Mouse (Mus musculus) CD4-positive naive resting alpha-beta T cell, adult 76 days (primary cell): ENCODE data around the gene Vmn1r129. TPM values are rescaled to one million over a fixed set of nuclear protein-coding genes. Genes with fewer than 3 reads are reported as not detected.

Experiments used
- total RNA-seq: library from RNA; stranded (reverse); gene quantifications from one replicate; pipeline ENCODE4 v1.2.4, GENCODE M21; 2023

The Vmn1r129 gene
- not detected for total RNA-seq

GRCm38 (mm10) chr7:21361191-21361590 lies at the start of gene Vmn1r129:
TSS of gene Vmn1r129 (minus strand) at chr7:21361291.

GRCm38 (mm10) chr7:21349073-21349472 lies 12.0 kb downstream of the Vmn1r129 start, which contains the start of gene Vmn1r128:
TSS of gene Vmn1r128 (plus strand) at chr7:21349373.

GRCm38 (mm10) chr7:21319761-21320160 lies 41.3 kb downstream of the Vmn1r129 start, which contains the start of gene Vmn1r127:
TSS of gene Vmn1r127 (minus strand) at chr7:21319861.

Other genes with a start within 250 kb of the Vmn1r129 start
- gene Vmn1r122, start 227.2 kb downstream of the Vmn1r129 start, total RNA-seq = not detected
- not detected for gene Vmn1r123, start 199.1 kb downstream of the Vmn1r129 start, total RNA-seq
- not detected for gene Gm5157, start 170.9 kb downstream of the Vmn1r129 start, total RNA-seq
- not detected for gene Vmn1r124, start 100.7 kb downstream of the Vmn1r129 start, total RNA-seq
- not detected for gene Vmn1r125, start 89.1 kb downstream of the Vmn1r129 start, total RNA-seq
- gene Vmn1r126, start 59.8 kb downstream of the Vmn1r129 start, total RNA-seq = not detected
- not detected for gene Vmn1r127, start 41.4 kb downstream of the Vmn1r129 start, total RNA-seq
- not detected for gene Vmn1r128, start 11.9 kb downstream of the Vmn1r129 start, total RNA-seq
- gene Gm6882, start 71.5 kb upstream of the Vmn1r129 start, total RNA-seq = not detected
- gene Vmn1r130, start 150.5 kb upstream of the Vmn1r129 start, total RNA-seq = not detected
- gene Vmn1r131, start 184.8 kb upstream of the Vmn1r129 start, total RNA-seq = not detected